Mouse (Mus musculus): ENCODE results near the gene Rbp3.

DNA sequence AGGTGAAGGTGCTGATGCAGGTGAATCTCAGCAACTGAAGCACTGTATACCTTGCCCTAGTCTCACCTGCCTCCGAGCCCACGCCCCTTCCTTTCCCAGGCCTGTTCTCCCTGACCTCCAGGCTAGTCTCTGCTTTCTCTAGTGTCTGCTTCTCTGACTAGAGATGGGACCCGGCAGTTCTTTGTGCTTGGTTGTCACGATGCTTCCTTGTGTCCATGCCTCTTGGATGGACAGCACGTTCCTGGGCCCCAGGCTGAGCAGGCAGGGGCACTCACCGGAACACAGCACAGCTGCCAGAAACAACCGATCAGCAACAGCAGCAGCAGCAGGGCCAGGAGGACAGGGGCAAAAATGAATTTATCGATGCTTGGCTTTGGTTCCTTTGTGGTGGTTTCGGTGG is 39.2 kb downstream of the Rbp3 start:
- TF ChIP-seq CTCF (IDR thresholded peaks at IDR 0.05; ENCODE audit: low read depth) (no peak), EP300 (IDR thresholded peaks at IDR 0.05; ENCODE audit: low read depth) (no peak)

Measured in liver, embryonic 14.5 days (tissue).